Mouse (Mus musculus): ENCODE data around the gene Psme3. TPM values are rescaled to one million over a fixed set of nuclear protein-coding genes. Genes with fewer than 3 reads are reported as not detected.

Gene Psme3
- total and polyA plus RNA-seq, 2 experiments from 2014 or later, result 71.1 to 83.9 TPM

DNA sequence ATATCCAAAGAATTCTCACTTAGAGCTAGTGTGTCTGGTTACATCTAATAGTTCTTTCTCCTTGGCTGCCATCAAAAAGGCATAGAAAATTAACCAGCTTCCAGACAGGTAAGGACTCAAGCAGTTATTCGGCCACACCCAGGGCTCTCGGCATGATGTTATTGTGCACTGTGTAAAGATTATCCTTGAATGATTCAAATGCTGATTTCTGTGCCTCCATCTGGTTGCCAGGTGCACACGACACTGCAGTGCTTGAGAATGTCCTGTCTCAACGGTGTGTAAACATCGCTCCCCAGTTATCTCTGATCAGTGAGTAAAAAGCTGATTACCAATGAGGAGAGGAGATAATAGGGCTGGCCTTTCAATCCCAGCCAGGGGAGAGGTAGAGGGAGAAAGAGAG, 8.3 kb upstream of the Psme3 start:
- H3K4me1 ChIP-seq (ENCODE audit: insufficient read depth, low read length), result no peaks in the 10 kb centered on the region
- no peak overlapping the region for H3K9ac ChIP-seq (replicated peaks; ENCODE audit: low read length)
- H3K27me3 ChIP-seq (ENCODE audit: insufficient read depth, low read length), result no peaks in the 10 kb centered on the region
- DNase-seq (ENCODE audit: low spot score) (no peak), ATAC-seq (no peak)
- H3K9me3 ChIP-seq (ENCODE audit: low read length), result no peaks in the 10 kb centered on the region
- H3K4me3 ChIP-seq (ENCODE audit: low read length), result no peak overlapping the region
- WGBS, result 45% methylated on average over 5 of the region's 5 CpGs
- H3K27ac ChIP-seq, result no peak overlapping the region
- H3K36me3 ChIP-seq (ENCODE audit: insufficient read depth, low read length), result no peaks in the 10 kb centered on the region
- no peak overlapping the region for H3K4me2 ChIP-seq (ENCODE audit: low read depth, low read length)
- TF ChIP-seq CTCF (IDR thresholded peaks at IDR 0.05; ENCODE audit: low read depth), result no peak

DNA sequence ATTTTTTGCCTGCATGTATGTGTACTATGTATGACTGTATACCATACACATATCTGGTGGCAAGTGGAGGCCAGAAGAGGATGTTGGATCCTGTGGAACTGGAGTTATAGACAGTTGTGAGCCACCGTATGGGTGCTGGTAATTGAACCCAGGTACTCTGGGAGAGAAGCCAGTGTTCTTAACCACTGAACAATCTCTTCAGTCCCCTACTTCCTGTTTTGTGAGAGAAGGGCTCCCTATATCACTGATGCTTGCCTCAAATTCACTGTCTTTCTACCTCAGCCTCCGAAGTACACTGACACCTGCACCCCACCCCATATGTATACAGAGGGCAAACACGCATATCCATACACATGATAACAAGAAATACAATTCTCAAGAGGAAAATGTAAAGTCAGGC, 4.9 kb upstream of the Psme3 start:
- Histone ChIP-seq H3K4me3 (ENCODE audit: low read length) (no peak overlapping the region), H3K4me2 (ENCODE audit: low read depth, low read length) (no peak overlapping the region), H3K27me3 (ENCODE audit: insufficient read depth, low read length) (no peaks in the 10 kb centered on the region), H3K9ac (replicated peaks; ENCODE audit: low read length) (no peak overlapping the region), H3K36me3 (ENCODE audit: insufficient read depth, low read length) (no peaks in the 10 kb centered on the region), H3K27ac (no peak overlapping the region), H3K9me3 (ENCODE audit: low read length) (no peaks in the 10 kb centered on the region), H3K4me1 (ENCODE audit: insufficient read depth, low read length) (no peaks in the 10 kb centered on the region)
- no peak for TF ChIP-seq CTCF (IDR thresholded peaks at IDR 0.05; ENCODE audit: low read depth)
- DNase-seq (ENCODE audit: low spot score), result no peak
- no peak for ATAC-seq
- WGBS, result 86% methylated on average over 3 of the region's 3 CpGs

DNA sequence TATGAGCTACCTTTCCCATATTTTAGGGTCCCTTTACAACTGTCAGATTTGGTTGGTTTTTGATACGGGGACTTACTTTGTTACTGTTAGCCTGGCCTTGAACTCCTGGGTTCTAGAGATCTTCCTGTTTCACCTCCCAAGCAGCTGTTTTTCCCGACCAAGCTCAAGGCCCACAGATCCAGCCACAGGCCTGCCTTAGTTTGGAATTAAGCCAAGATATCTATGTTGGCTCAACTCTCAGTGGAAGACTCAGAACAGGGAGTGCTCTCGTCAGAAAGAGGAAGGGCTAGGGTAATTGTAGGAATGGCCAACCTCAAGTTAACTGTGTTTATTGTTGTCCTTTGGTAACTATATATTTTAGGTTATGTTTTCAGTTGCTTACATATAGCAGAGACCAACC, 3.9 kb upstream of the Psme3 start:
- ATAC-seq, result no peak
- Histone ChIP-seq H3K27ac (no peak overlapping the region), H3K36me3 (ENCODE audit: insufficient read depth, low read length) (no peaks in the 10 kb centered on the region), H3K4me2 (ENCODE audit: low read depth, low read length) (no peak overlapping the region), H3K9ac (replicated peaks; ENCODE audit: low read length) (no peak overlapping the region), H3K9me3 (ENCODE audit: low read length) (no peaks in the 10 kb centered on the region), H3K4me1 (ENCODE audit: insufficient read depth, low read length) (peaks cover 6% of the 10 kb centered on the region; the same call in 1 of the 2 replicates), H3K27me3 (ENCODE audit: insufficient read depth, low read length) (no peaks in the 10 kb centered on the region), H3K4me3 (ENCODE audit: low read length) (no peak overlapping the region)
- no peak for DNase-seq (ENCODE audit: low spot score)
- 74% methylated on average over 3 of the region's 3 CpGs for WGBS
- TF ChIP-seq CTCF (IDR thresholded peaks at IDR 0.05; ENCODE audit: low read depth), result no peak

DNA sequence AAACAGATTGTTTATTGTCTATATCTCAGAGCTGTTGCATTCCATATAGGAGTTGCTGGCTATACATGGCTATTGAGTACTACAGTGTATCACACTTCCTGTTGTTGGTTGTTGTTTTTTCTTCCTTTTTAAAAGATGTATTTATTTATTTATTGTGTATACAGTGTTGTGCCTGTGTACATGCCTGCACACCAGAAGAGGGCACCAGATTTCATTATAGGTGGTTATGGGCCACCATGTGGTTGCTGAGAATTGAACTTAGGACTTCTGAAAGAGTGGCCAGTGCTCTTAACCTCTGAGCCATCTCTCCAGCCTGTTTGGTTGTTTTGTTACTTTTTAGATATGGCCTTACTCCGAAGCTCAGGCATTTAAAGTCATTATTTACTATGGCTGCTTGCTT, 1.4 kb upstream of the Psme3 start:
- Histone ChIP-seq H3K27me3 (ENCODE audit: insufficient read depth, low read length) (no peaks in the 10 kb centered on the region), H3K4me2 (ENCODE audit: low read depth, low read length) (no peak overlapping the region), H3K27ac (no peak overlapping the region), H3K9me3 (ENCODE audit: low read length) (no peaks in the 10 kb centered on the region), H3K36me3 (ENCODE audit: insufficient read depth, low read length) (peaks cover 8% of the 10 kb centered on the region; the same call in 1 of the 2 replicates), H3K4me3 (ENCODE audit: low read length) (no peak overlapping the region), H3K9ac (replicated peaks; ENCODE audit: low read length) (no peak overlapping the region), H3K4me1 (ENCODE audit: insufficient read depth, low read length) (peaks cover 7% of the 10 kb centered on the region; the same call in 1 of the 2 replicates)
- ATAC-seq (no peak), DNase-seq (ENCODE audit: low spot score) (no peak)
- 100% methylated on average over 1 of the region's 1 CpGs for WGBS
- peak; percentile 19; the same call in 1 of the 2 replicates for TF ChIP-seq CTCF (IDR thresholded peaks at IDR 0.05; ENCODE audit: low read depth)

DNA sequence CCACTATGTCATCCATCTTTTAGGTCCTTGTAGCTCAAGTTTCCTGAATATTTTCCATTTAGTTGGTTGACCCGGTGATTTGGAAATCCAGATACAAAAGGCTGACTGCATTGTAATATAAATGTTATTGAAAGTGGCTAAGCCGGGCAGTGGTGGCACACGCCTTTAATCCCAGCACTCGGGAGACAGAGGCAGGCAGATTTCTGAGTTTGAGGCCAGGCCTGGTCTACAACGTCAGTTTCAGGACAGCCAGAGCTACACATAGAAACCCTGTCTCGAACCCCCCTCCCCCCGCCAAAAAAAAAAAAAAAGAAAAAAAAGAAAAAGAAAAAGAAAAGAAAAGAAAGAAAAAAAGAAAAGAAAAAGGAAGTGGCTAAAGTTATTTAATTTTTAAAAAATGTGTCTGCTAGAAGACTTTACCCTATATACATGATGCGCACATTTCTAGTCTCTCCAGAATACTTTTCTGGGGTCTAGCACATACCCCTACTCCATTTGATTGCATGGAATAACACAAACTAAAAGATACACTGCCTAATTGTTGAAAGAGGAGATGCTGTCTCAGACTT, 847 bp upstream of the Psme3 start:
- DNase-seq (ENCODE audit: low spot score) (no peak), ATAC-seq (no peak)
- peak overlapping the region; percentile 84 for H3K27ac ChIP-seq
- H3K9ac ChIP-seq (replicated peaks; ENCODE audit: low read length), result peak overlapping the region; percentile 89
- no peaks in the 10 kb centered on the region for H3K9me3 ChIP-seq (ENCODE audit: low read length)
- peaks cover 7% of the 10 kb centered on the region; the same call in 1 of the 2 replicates for H3K4me1 ChIP-seq (ENCODE audit: insufficient read depth, low read length)
- WGBS, result 87% methylated on average over 8 of the region's 8 CpGs
- peaks cover 13% of the 10 kb centered on the region; the same call in 1 of the 2 replicates for H3K36me3 ChIP-seq (ENCODE audit: insufficient read depth, low read length)
- TF ChIP-seq CTCF (IDR thresholded peaks at IDR 0.05; ENCODE audit: low read depth), result no peak
- H3K4me3 ChIP-seq (ENCODE audit: low read length), result peak overlapping the region; percentile 98
- H3K27me3 ChIP-seq (ENCODE audit: insufficient read depth, low read length), result no peaks in the 10 kb centered on the region
- H3K4me2 ChIP-seq (ENCODE audit: low read depth, low read length), result peak overlapping the region; percentile 99

DNA sequence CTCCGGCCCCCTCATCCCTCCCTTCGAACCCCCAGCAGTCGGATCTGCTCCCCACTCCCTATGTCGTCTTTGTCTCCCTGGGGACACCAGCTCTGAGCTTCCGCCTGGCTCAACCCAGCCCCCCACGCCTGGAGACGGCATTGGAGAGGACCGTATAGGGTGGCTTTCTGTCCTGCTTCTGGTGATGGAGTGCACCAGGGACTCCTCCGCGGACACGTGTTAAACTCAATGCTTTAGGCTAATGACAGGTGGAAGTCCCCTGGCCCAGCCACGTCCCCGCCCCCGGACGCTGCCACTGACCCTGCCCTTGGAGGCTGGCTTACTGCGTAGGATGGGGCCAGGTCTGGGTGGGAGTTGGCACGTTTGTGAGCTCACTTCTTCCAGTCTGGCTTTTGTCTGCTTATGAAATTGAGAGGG, 496 bp downstream of the Psme3 start:
- Histone ChIP-seq H3K4me1 (ENCODE audit: insufficient read depth, low read length) (peaks cover 7% of the 10 kb centered on the region; the same call in 1 of the 2 replicates), H3K27me3 (ENCODE audit: insufficient read depth, low read length) (no peaks in the 10 kb centered on the region), H3K4me2 (ENCODE audit: low read depth, low read length) (peak overlapping the region; percentile 99), H3K4me3 (ENCODE audit: low read length) (peak overlapping the region; percentile 98), H3K9me3 (ENCODE audit: low read length) (no peaks in the 10 kb centered on the region), H3K27ac (peak overlapping the region; percentile 84), H3K9ac (replicated peaks; ENCODE audit: low read length) (peak overlapping the region; percentile 89), H3K36me3 (ENCODE audit: insufficient read depth, low read length) (peaks cover 24% of the 10 kb centered on the region)
- ATAC-seq, result peak; percentile 73
- peak; percentile 42 for DNase-seq (ENCODE audit: low spot score)
- under 1% methylated on average over 17 of the region's 17 CpGs for WGBS
- TF ChIP-seq CTCF (IDR thresholded peaks at IDR 0.05; ENCODE audit: low read depth), result no peak

DNA sequence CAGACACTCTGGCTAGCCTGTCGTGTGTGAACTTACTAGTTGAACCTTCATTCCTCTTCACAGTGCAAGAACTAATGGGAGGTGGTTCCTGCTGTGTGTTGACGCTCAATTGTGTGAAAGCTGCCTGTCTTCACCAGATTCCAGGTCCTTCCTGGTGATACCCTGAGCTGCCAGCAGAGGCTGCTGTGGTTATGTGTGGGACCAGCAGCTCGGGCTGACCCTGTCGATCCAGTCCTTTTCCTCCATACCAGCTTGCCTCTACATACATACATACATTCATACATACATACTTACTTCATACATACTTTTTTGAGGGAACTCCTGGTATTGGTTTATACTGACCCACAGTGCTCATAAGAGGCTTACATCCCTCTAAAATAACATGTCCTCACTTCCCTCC, 7.6 kb downstream of the Psme3 start:
- Histone ChIP-seq H3K9me3 (ENCODE audit: low read length) (no peaks in the 10 kb centered on the region), H3K36me3 (ENCODE audit: insufficient read depth, low read length) (peaks cover 52% of the 10 kb centered on the region), H3K27me3 (ENCODE audit: insufficient read depth, low read length) (no peaks in the 10 kb centered on the region), H3K4me2 (ENCODE audit: low read depth, low read length) (no peak overlapping the region), H3K9ac (replicated peaks; ENCODE audit: low read length) (no peak overlapping the region), H3K4me3 (ENCODE audit: low read length) (no peak overlapping the region), H3K4me1 (ENCODE audit: insufficient read depth, low read length) (no peaks in the 10 kb centered on the region), H3K27ac (no peak overlapping the region)
- 7% methylated on average over 4 of the region's 4 CpGs for WGBS
- peak; percentile 98 for TF ChIP-seq CTCF (IDR thresholded peaks at IDR 0.05; ENCODE audit: low read depth)
- ATAC-seq (peak; percentile 76), DNase-seq (ENCODE audit: low spot score) (peak; percentile 81)
